Mouse (Mus musculus): ENCODE results near the gene Pot1b. TPM values are rescaled to one million over a fixed set of nuclear protein-coding genes. Genes with fewer than 3 reads are reported as not detected.

Gene Pot1b
- 9.9 and 11.2 TPM in 2 replicates for polyA plus RNA-seq (2014; fragmentation: Nextera tagmentation; extraction: Ambion mirVana)

GRCm38 (mm10) chr17:55711984-55712811, at the start of gene Pot1b:
Gene Pot1b (minus strand): TSS chr17:55712628.
- 0 out of 2 replicates have a peak within 1 kb of the TSS, but pooled peaks have one; percentile 11 for H3K27ac ChIP-seq (ENCODE audit: low read length)
- under 1% methylated on average over 36 of the region's 37 CpGs for WGBS
- peak; percentile 99 for ATAC-seq (ENCODE audit: insufficient number of reproducible peaks, insufficient read depth, low FRiP score, low read depth)

GRCm38 (mm10) chr17:55751170-55751569, 38.7 kb upstream of the Pot1b start:
- no peaks in the 10 kb centered on the region for H3K4me1 ChIP-seq (ENCODE audit: control insufficient read depth, insufficient read depth, low read length)
- H3K27me3 ChIP-seq (ENCODE audit: control insufficient read depth, insufficient read depth, low read length): no peaks in the 10 kb centered on the region
- H3K27ac ChIP-seq (ENCODE audit: low read length): no peak overlapping the region
- H3K9me3 ChIP-seq (ENCODE audit: control insufficient read depth, low read depth, low read length): no peaks in the 10 kb centered on the region
- no peak overlapping the region for H3K4me2 ChIP-seq (replicated peaks; ENCODE audit: low read depth, low read length)
- no peaks in the 10 kb centered on the region for H3K36me3 ChIP-seq (ENCODE audit: control insufficient read depth, insufficient read depth, low read length)
- no peak for ATAC-seq (ENCODE audit: insufficient number of reproducible peaks, insufficient read depth, low FRiP score, low read depth)
- WGBS: 78% methylated on average over 2 of the region's 2 CpGs
- no peak overlapping the region for H3K4me3 ChIP-seq (ENCODE audit: low read depth, low read length)
- H3K9ac ChIP-seq (replicated peaks; ENCODE audit: low read depth, low read length): no peak overlapping the region

More at GRCm38 (mm10) chr17:55711984-55712811, at the start of gene Pot1b:
- peak within 1 kb of the TSS; percentile 79 for H3K4me2 ChIP-seq (replicated peaks; ENCODE audit: low read depth, low read length)
- H3K9ac ChIP-seq (replicated peaks; ENCODE audit: low read depth, low read length): peak within 1 kb of the TSS; percentile 50
- peak within 1 kb of the TSS; percentile 72 for H3K4me3 ChIP-seq (ENCODE audit: low read depth, low read length)
- H3K9me3 ChIP-seq (ENCODE audit: control insufficient read depth, low read depth, low read length): no peaks in the 10 kb centered on the region
- no peaks in the 10 kb centered on the region for H3K36me3 ChIP-seq (ENCODE audit: control insufficient read depth, insufficient read depth, low read length)
- H3K4me1 ChIP-seq (ENCODE audit: control insufficient read depth, insufficient read depth, low read length): no peaks in the 10 kb centered on the region
- H3K27me3 ChIP-seq (ENCODE audit: control insufficient read depth, insufficient read depth, low read length): no peaks in the 10 kb centered on the region

GRCm38 (mm10) chr17:55749786-55750185, 37.4 kb upstream of the Pot1b start, which contains the start of gene Adgre4:
Gene Adgre4 (plus strand): TSS chr17:55749984.
- no peak within 1 kb of the TSS for H3K4me2 ChIP-seq (replicated peaks; ENCODE audit: low read depth, low read length)
- H3K27ac ChIP-seq (ENCODE audit: low read length): no peak within 1 kb of the TSS
- no peak within 1 kb of the TSS for H3K4me3 ChIP-seq (ENCODE audit: low read depth, low read length)
- ATAC-seq (ENCODE audit: insufficient number of reproducible peaks, insufficient read depth, low FRiP score, low read depth): no peak
- 57% methylated on average over 2 of the region's 2 CpGs for WGBS
- H3K4me1 ChIP-seq (ENCODE audit: control insufficient read depth, insufficient read depth, low read length): no peaks in the 10 kb centered on the region
- H3K9ac ChIP-seq (replicated peaks; ENCODE audit: low read depth, low read length): no peak within 1 kb of the TSS
- no peaks in the 10 kb centered on the region for H3K36me3 ChIP-seq (ENCODE audit: control insufficient read depth, insufficient read depth, low read length)
- no peaks in the 10 kb centered on the region for H3K9me3 ChIP-seq (ENCODE audit: control insufficient read depth, low read depth, low read length)
- H3K27me3 ChIP-seq (ENCODE audit: control insufficient read depth, insufficient read depth, low read length): no peaks in the 10 kb centered on the region

- Histone ChIP-seq H3K36me3 (ENCODE audit: control insufficient read depth, insufficient read depth, low read length) (no peaks in the 10 kb centered on the region), H3K27me3 (ENCODE audit: control insufficient read depth, insufficient read depth, low read length) (no peaks in the 10 kb centered on the region), H3K4me2 (replicated peaks; ENCODE audit: low read depth, low read length) (no peak overlapping the region), H3K4me3 (ENCODE audit: low read depth, low read length) (no peak overlapping the region), H3K9me3 (ENCODE audit: control insufficient read depth, low read depth, low read length) (no peaks in the 10 kb centered on the region), H3K9ac (replicated peaks; ENCODE audit: low read depth, low read length) (no peak overlapping the region), H3K4me1 (ENCODE audit: control insufficient read depth, insufficient read depth, low read length) (no peaks in the 10 kb centered on the region), H3K27ac (ENCODE audit: low read length) (no peak overlapping the region)
- no peak for ATAC-seq (ENCODE audit: insufficient number of reproducible peaks, insufficient read depth, low FRiP score, low read depth)
- 84% methylated on average over 1 of the region's 1 CpGs for WGBS
Observed at GRCm38 (mm10) chr17:55736675-55737074, 24.2 kb upstream of the Pot1b start.

- Histone ChIP-seq H3K36me3 (ENCODE audit: control insufficient read depth, insufficient read depth, low read length) (no peaks in the 10 kb centered on the region), H3K4me1 (ENCODE audit: control insufficient read depth, insufficient read depth, low read length) (no peaks in the 10 kb centered on the region), H3K9ac (replicated peaks; ENCODE audit: low read depth, low read length) (no peak overlapping the region), H3K27me3 (ENCODE audit: control insufficient read depth, insufficient read depth, low read length) (no peaks in the 10 kb centered on the region), H3K9me3 (ENCODE audit: control insufficient read depth, low read depth, low read length) (no peaks in the 10 kb centered on the region), H3K4me3 (ENCODE audit: low read depth, low read length) (no peak overlapping the region), H3K27ac (ENCODE audit: low read length) (no peak overlapping the region), H3K4me2 (replicated peaks; ENCODE audit: low read depth, low read length) (no peak overlapping the region)
- ATAC-seq (ENCODE audit: insufficient number of reproducible peaks, insufficient read depth, low FRiP score, low read depth): no peak
- 67% methylated on average over 2 of the region's 2 CpGs for WGBS
Observed at GRCm38 (mm10) chr17:55726193-55726592, 13.8 kb upstream of the Pot1b start.

- Histone ChIP-seq H3K27me3 (ENCODE audit: control insufficient read depth, insufficient read depth, low read length) (no peaks in the 10 kb centered on the region), H3K9ac (replicated peaks; ENCODE audit: low read depth, low read length) (no peak overlapping the region), H3K4me3 (ENCODE audit: low read depth, low read length) (no peak overlapping the region), H3K27ac (ENCODE audit: low read length) (no peak overlapping the region), H3K36me3 (ENCODE audit: control insufficient read depth, insufficient read depth, low read length) (no peaks in the 10 kb centered on the region), H3K9me3 (ENCODE audit: control insufficient read depth, low read depth, low read length) (no peaks in the 10 kb centered on the region), H3K4me1 (ENCODE audit: control insufficient read depth, insufficient read depth, low read length) (no peaks in the 10 kb centered on the region), H3K4me2 (replicated peaks; ENCODE audit: low read depth, low read length) (no peak overlapping the region)
- no peak for ATAC-seq (ENCODE audit: insufficient number of reproducible peaks, insufficient read depth, low FRiP score, low read depth)
- 74% methylated on average over 2 of the region's 2 CpGs for WGBS
Observed at GRCm38 (mm10) chr17:55722250-55722649, 9.8 kb upstream of the Pot1b start.

- no peaks in the 10 kb centered on the region for H3K27me3 ChIP-seq (ENCODE audit: control insufficient read depth, insufficient read depth, low read length)
- H3K4me1 ChIP-seq (ENCODE audit: control insufficient read depth, insufficient read depth, low read length): no peaks in the 10 kb centered on the region
- H3K9ac ChIP-seq (replicated peaks; ENCODE audit: low read depth, low read length): no peak overlapping the region
- H3K4me2 ChIP-seq (replicated peaks; ENCODE audit: low read depth, low read length): no peak overlapping the region
- WGBS: 83% methylated on average over 1 of the region's 1 CpGs
- no peaks in the 10 kb centered on the region for H3K9me3 ChIP-seq (ENCODE audit: control insufficient read depth, low read depth, low read length)
- no peak for ATAC-seq (ENCODE audit: insufficient number of reproducible peaks, insufficient read depth, low FRiP score, low read depth)
- H3K36me3 ChIP-seq (ENCODE audit: control insufficient read depth, insufficient read depth, low read length): no peaks in the 10 kb centered on the region
- H3K27ac ChIP-seq (ENCODE audit: low read length): no peak overlapping the region
- no peak overlapping the region for H3K4me3 ChIP-seq (ENCODE audit: low read depth, low read length)
Observed at GRCm38 (mm10) chr17:55721270-55721669, 8.8 kb upstream of the Pot1b start.

GRCm38 (mm10) chr17:55702865-55703264, 9.6 kb downstream of the Pot1b start:
- no peaks in the 10 kb centered on the region for H3K4me1 ChIP-seq (ENCODE audit: control insufficient read depth, insufficient read depth, low read length)
- H3K27ac ChIP-seq (ENCODE audit: low read length): no peak overlapping the region
- no peak overlapping the region for H3K4me3 ChIP-seq (ENCODE audit: low read depth, low read length)
- no peak overlapping the region for H3K9ac ChIP-seq (replicated peaks; ENCODE audit: low read depth, low read length)
- no peaks in the 10 kb centered on the region for H3K9me3 ChIP-seq (ENCODE audit: control insufficient read depth, low read depth, low read length)
- WGBS: 58% methylated on average over 5 of the region's 5 CpGs
- peaks cover 7% of the 10 kb centered on the region for H3K36me3 ChIP-seq (ENCODE audit: control insufficient read depth, insufficient read depth, low read length)
- H3K4me2 ChIP-seq (replicated peaks; ENCODE audit: low read depth, low read length): no peak overlapping the region
- H3K27me3 ChIP-seq (ENCODE audit: control insufficient read depth, insufficient read depth, low read length): no peaks in the 10 kb centered on the region
- no peak for ATAC-seq (ENCODE audit: insufficient number of reproducible peaks, insufficient read depth, low FRiP score, low read depth)
